Mouse (Mus musculus): Measurements from ENCODE around the gene Tanc1.

Gene Tanc1

GRCm38 (mm10) chr2:59681181-59681580 is 69.3 kb downstream of the Tanc1 start:
- DNase-seq (ENCODE audit: low read depth, low spot score), result no peak

DNA sequence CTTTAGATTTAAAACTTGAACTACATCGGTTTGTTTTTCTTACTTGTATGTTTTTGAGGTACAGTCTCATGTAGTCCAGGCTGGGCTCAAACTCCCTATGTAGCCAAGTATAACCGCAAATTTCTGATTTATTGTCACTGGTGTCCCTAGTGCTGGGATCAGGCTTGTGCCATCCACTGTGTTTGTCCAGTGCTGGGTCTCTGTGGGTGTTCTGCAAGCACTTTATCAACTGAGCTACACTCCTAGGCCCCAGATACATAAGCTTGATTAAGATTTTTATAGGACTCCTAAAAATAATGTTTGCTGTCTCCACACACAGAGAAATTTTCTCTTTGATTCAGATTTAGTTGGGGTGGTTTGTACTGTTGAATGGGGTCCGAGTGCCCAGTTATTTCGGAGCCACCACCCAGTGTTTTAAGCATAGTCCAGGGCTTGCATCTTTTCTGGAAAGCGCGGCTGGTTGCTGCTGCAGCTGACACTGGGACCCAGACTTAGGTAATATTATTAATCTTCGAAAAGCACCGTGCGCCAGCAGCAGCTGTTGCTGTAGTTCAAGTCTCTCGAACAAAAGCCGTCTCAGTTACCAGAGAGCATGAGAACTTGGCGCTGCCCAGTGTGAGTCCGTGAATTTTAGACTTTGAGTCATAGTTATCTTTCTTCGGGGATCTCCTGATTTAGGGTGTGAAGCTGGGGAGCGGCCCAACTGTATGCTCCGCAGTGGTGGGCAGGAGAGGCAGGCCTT is 73.2 kb downstream of the Tanc1 start:
- DNase-seq (ENCODE audit: low read depth, low spot score), result no peak

- no peak for DNase-seq (ENCODE audit: low read depth, low spot score)
Observed at GRCm38 (mm10) chr2:59685606-59685950, 73.7 kb downstream of the Tanc1 start.

- no peak for DNase-seq (ENCODE audit: low read depth, low spot score)
Observed at GRCm38 (mm10) chr2:59688261-59689104, 76.6 kb downstream of the Tanc1 start.

- DNase-seq (ENCODE audit: low read depth, low spot score), result no peak
Observed at GRCm38 (mm10) chr2:59691112-59691511, 79.3 kb downstream of the Tanc1 start.

- DNase-seq (ENCODE audit: low read depth, low spot score), result no peak
Observed at GRCm38 (mm10) chr2:59693473-59693872, 81.6 kb downstream of the Tanc1 start.

DNA sequence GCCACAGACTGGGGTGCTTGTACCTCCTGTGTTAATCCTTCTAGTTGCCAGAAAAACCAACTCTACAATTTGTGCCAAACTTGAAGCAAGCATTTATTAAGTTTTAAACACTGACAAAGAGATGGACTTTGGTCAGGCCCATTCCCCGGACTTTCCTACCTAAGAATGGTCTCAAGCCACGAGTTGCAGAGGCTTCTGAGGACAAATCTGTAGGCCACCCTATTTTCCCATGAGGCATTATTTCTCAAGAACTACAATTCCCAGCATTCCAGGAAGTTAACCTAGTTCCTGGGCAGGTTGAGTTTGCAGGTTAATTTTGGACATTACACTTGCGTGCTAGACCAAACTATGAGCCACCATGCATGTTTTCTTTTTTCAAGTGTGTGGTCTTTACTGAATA is 85.3 kb downstream of the Tanc1 start:
- no peak for DNase-seq (ENCODE audit: low read depth, low spot score)

DNA sequence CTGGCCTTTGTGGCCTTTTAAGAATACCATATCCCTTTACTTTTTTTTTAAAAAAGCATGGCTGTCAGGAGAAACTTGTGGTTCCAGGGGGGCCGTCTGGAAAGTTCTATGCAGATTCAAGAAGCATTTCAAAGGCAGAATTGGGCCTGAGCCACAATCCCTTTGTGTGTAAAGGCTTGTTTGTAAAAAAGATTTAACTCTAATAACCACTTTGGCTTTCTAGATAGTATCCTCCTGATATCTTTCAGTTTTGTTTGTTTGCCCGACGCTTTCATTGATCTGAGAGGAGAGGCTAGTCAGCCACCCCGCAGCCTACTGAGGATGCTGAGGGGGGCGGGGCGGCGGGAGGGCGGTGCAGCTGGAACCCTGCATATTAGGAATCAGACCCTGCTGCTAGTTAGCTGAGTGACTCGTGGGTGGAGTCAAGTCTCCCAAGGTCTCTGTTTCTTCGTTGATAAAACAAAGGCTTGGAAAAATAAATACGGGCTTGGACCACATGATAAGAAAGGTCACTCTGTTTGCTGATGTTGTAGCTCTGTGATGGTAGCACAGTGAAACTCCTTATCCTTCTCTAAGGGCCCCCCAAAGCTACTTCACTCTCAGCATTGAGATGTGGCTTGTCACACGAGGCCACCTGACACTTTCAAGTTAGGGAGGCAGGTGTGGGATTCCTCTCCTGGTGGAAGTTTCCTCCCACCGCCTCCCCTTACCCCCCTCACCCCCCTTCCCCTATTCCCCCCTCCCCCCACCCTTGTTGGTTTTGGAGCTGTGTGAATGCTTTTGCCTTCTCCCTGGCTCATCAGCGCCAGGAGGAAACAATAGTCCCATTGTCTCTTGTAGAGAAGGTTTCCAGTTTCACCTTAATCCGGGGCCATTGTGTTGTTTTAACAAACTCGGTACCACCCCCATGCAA is 86.1 kb downstream of the Tanc1 start:
- DNase-seq (ENCODE audit: low read depth, low spot score), result no peak

DNA sequence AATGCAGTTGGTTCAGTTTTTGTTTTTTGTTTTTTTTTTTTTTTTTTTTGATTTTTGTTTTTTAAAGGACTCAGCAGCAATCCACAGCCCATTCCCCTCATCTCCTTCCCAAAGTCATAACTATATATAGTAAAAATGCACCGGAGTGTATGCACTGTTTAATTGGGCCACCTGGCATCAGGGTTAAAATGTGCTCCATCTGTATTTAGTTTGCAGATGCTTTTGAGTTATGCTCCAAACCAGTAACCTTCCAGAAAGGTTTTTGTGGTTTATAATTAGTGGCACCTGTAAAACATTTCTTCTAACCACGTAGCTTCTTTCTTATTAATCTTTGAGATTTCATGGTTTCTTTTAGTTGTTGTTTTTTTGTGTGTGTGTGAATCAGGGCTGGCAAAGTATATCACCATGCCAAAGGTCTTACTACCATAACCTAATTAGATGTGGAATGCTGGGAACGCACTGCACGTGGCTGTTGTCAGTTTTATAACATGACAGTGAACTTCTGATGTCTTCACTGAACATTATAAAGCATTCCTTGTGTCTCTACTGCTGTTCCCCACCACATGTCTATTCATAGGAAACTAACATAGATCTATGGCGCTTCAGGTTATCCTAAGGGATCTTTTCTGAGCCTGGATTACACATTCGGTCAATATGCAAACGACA is 86.9 kb downstream of the Tanc1 start:
- DNase-seq (ENCODE audit: low read depth, low spot score), result no peak

DNA sequence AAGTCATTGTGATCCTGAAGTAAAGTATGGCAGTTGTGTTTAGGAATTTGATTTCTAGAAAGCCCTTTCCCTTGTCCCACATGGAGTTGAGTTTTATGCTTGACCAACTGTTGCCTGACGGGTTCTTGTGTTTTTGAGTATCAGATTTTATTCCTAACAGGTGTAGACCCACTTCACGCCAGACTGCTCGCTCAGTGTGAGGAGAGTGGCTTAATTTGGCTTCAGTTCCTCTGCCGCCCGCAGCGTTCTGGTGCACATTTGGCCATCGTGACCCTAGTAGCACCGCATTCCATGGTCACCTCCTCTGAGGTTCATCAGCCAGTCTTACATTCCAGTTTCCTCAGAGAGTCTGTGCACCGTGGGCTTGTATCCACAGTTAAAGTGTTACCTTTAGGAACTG is 88.1 kb downstream of the Tanc1 start:
- DNase-seq (ENCODE audit: low read depth, low spot score), result no peak

DNA sequence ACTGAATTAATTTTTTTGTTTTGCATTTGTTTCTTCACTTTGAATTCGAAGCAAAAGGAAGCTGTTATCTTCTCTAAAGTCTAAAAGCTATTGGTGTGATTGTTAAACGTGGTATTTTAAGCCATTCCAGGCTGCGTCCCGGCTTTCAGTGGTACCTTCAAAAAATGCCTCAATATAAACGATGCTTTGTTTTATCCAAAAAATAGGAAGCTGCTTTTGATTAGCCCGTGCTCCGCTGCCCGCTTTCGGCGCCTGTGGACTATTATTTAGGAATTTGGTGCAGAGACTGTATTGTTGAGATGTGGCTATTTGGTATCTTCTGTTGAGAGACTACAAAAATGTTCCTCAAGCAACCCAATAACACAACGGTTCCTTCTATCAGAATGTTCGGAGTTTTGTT is 93.4 kb downstream of the Tanc1 start:
- DNase-seq (ENCODE audit: low read depth, low spot score), result no peak

- DNase-seq (ENCODE audit: low read depth, low spot score), result no peak
Observed at GRCm38 (mm10) chr2:59706806-59707205, 95.0 kb downstream of the Tanc1 start.

GRCm38 (mm10) chr2:59707922-59708706 is 96.3 kb downstream of the Tanc1 start:
- DNase-seq (ENCODE audit: low read depth, low spot score), result no peak

DNA sequence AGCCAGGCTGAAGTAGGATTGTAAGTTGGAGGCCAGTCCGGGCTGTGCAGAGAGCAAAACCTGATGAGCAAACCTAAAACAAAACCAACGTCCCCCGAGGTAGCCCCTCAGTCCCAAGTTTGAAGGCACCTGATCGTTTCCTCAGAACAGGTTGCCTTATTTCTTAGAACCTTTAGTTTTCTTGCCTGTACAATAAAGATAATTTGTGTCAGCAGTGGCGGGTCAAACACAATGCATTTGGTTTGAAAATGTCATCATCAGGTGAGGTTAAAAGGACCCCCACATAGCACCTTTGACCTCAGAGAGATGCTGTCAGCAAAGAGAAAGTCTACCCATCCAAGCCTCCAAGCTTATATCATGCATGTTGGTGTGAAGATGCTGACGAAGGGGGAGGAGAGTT is 98.9 kb downstream of the Tanc1 start:
- no peak for DNase-seq (ENCODE audit: low read depth, low spot score)

GRCm38 (mm10) chr2:59711992-59712391 is 100.2 kb downstream of the Tanc1 start:
- DNase-seq (ENCODE audit: low read depth, low spot score), result no peak

DNA sequence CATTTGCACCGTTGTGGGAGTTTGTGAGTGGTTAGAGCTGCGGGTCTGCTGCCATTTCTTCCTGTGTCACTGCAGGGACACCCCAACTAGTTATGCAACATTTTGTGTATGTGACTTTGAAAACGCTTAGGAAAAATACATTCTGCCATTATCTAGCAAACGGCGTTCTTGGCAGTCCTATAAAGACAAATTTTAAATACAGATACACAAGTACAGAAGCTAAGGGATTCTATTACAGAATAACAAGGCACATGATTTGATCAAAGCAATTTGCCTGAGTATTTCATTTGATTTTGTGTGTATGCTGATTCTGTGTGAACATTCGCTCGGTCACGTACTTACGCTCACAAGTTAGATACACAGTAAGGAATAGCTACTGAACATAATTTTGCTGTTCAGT is 100.6 kb downstream of the Tanc1 start:
- DNase-seq (ENCODE audit: low read depth, low spot score), result no peak

- DNase-seq (ENCODE audit: low read depth, low spot score), result no peak
Observed at GRCm38 (mm10) chr2:59713626-59714556, 102.0 kb downstream of the Tanc1 start.

DNA sequence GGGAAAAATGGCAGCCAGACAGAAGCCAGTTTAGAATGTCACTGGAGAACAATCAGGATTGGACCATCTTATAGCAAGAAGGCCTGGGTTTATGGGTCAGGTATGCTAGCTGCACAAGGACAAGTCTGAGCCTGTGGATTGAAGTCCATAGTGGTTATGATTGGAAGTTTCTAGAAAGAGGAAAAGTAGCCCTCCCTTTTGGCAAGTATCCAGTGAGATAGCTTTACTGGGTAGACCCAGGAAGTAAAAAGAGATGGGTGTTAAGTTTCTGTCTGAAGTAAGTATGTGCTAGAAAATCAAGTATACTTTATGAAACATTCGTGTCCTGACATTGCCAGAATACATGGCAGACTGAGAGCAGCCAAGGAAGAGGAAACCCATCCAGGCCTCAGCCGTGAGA is 103.2 kb downstream of the Tanc1 start:
- no peak for DNase-seq (ENCODE audit: low read depth, low spot score)

DNA sequence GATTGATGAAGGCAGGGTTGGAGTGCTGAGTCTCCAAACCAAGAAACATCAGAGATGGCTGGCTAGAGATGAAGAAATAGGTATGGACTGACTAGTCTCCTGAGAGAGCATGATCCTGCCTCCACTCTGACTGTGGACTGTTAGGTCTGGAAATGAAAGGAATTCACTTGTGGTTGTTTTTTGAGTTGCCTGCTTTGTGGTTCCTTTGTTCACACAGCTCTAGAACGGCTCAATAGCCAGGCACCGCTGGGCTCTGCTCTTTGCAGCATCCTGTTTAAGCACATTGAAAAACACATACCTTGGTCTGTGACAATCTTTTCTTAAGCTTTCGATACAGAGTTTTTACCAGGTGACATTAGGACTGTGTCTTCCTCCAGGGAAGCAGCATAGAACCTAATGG is 104.6 kb downstream of the Tanc1 start:
- DNase-seq (ENCODE audit: low read depth, low spot score), result no peak
